Mouse (Mus musculus) neural tube, embryonic 12.5 days (tissue): ENCODE data around the gene H1fnt. TPM values are rescaled to one million over a fixed set of nuclear protein-coding genes. Genes with fewer than 3 reads are reported as not detected.

Experiments
- ATAC-seq: fragments of 200-750 bp; cut with Nextera tagmentation; 2 replicates; pipeline ENCODE4 v1.8.0; 2017; ENCODE audit warnings: low read depth, mild to moderate bottlenecking, moderate TSS enrichment, moderate library complexity; ENCODE audit not compliant: low FRiP score
- H3K27ac ChIP-seq: fragments of 300-500 bp; sonication (generic); 2 replicates; pipeline ENCODE4 v1.5.1; 2016
- H3K27me3 ChIP-seq: fragments of 300-500 bp; sonication (generic); replicated peaks from 2 replicates; pipeline ENCODE4 v1.6.1; 2016; ENCODE audit warnings: mild to moderate bottlenecking
- H3K36me3 ChIP-seq: fragments of 300-500 bp; sonication (generic); 2 replicates; pipeline ENCODE4 v1.6.1; 2016; ENCODE audit warnings: mild to moderate bottlenecking
- H3K4me1 ChIP-seq: fragments of 300-500 bp; sonication (generic); 2 replicates; pipeline ENCODE4 v1.6.1; 2016
- H3K4me2 ChIP-seq: fragments of 300-500 bp; sonication (generic); replicated peaks from 2 replicates; pipeline ENCODE4 v1.6.1; 2016; ENCODE audit warnings: mild to moderate bottlenecking
- H3K4me3 ChIP-seq: fragments of 300-500 bp; sonication (generic); 2 replicates; pipeline ENCODE4 v1.5.1; 2016
- H3K9ac ChIP-seq: fragments of 300-500 bp; sonication (generic); 2 replicates; pipeline ENCODE4 v1.6.1; 2016; ENCODE audit warnings: mild to moderate bottlenecking
- H3K9me3 ChIP-seq: fragments of 300-500 bp; sonication (generic); 2 replicates; pipeline ENCODE4 v1.6.1; 2016; ENCODE audit warnings: mild to moderate bottlenecking
- WGBS: fragments of 180-500 bp; shearing (Covaris S2); methylation state at CpG from one replicate; pipeline ENCODE4 v1.1.7; 2016; 5-methylcytosine and 5-hydroxymethylcytosine counted together
- polyA plus RNA-seq: library from polyadenylated mRNA; unstranded; fragments of >200 nt; fragmentation: Nextera tagmentation; extraction: Ambion mirVana; gene quantifications from 2 replicates; pipeline ENCODE4 v1.2.1, GENCODE M21; 2016

Gene H1fnt
- polyA plus RNA-seq, 1 experiment from 2014 or later, result not detected

GRCm38 (mm10) chr15:98220877-98221276 is 36.2 kb downstream of the H1fnt start, which contains the start of the genes Gm44579 and Olfr287:
TSS of gene Gm44579 (minus strand) at chr15:98220977.
TSS of gene Olfr287 (minus strand) at chr15:98221056.
- Histone ChIP-seq H3K9me3 (no peaks in the 10 kb centered on the region), H3K27ac (no peak within 1 kb of the TSS)

DNA sequence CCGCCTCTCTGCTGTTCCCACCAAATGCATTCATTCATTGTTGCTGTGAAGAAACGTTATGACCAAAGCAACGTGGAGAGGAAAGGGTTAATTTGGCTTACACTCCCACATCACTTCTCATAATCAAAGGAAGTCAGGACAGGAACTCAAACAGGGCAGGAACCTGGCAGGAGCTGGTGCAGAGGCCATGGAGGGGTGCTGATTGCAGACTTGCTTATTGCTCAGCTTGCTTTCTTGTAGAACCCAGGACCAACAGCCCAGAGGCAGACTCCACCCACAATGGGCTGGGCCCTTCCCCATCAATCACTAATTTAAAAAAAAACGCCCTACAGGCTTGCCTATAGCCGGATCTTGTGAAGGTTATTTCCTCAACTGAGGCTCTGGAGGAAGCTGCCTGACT is 43.0 kb downstream of the H1fnt start:
- 68% methylated on average over 5 of the region's 5 CpGs for WGBS
- Histone ChIP-seq H3K9me3 (no peaks in the 10 kb centered on the region), H3K4me2 (no peak overlapping the region), H3K9ac (no peak overlapping the region), H3K4me1 (no peaks in the 10 kb centered on the region), H3K4me3 (no peak overlapping the region), H3K27me3 (no peaks in the 10 kb centered on the region), H3K36me3 (no peaks in the 10 kb centered on the region), H3K27ac (no peak overlapping the region)
- no peak for ATAC-seq

More at GRCm38 (mm10) chr15:98220877-98221276, 36.2 kb downstream of the H1fnt start, which contains the start of the genes Gm44579 and Olfr287:
- Histone ChIP-seq H3K4me2 (no peak within 1 kb of the TSS), H3K36me3 (no peaks in the 10 kb centered on the region), H3K4me1 (no peaks in the 10 kb centered on the region), H3K9ac (no peak within 1 kb of the TSS), H3K27me3 (no peaks in the 10 kb centered on the region), H3K4me3 (no peak within 1 kb of the TSS)
- no peak for ATAC-seq
- WGBS, result 80% methylated on average over 4 of the region's 4 CpGs

DNA sequence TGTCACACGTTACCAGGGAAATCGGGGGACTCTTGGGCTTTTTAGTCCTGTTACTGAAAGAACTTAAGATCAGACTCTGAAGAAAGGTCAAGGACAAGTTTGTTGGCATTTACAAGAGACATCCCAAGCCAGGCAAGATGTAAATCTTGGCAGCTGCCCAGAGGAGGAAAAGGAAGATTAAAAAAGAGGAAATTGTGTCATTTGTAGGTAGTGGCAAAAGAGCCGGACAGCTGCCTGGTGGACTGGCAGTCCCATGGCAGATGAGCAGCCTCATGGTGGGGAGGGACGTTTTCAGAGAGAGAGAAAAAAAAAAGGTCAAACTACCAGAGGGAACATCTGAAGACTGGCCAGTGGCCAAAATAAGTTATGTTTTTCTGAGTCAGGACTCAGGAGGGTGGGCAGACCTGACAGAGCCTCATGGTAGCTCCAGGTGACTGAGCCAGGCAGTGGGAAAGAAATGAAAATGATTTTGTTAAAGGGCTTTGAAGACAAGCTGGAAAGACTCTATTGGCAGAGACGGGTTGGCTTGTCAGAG is 43.7 kb downstream of the H1fnt start:
- ATAC-seq, result no peak
- H3K4me2 ChIP-seq, result no peak overlapping the region
- WGBS, result 87% methylated on average over 5 of the region's 5 CpGs
- no peaks in the 10 kb centered on the region for H3K9me3 ChIP-seq
- H3K36me3 ChIP-seq, result no peaks in the 10 kb centered on the region
- H3K9ac ChIP-seq, result no peak overlapping the region
- H3K27me3 ChIP-seq, result no peaks in the 10 kb centered on the region
- no peak overlapping the region for H3K27ac ChIP-seq
- H3K4me1 ChIP-seq, result no peaks in the 10 kb centered on the region
- no peak overlapping the region for H3K4me3 ChIP-seq

DNA sequence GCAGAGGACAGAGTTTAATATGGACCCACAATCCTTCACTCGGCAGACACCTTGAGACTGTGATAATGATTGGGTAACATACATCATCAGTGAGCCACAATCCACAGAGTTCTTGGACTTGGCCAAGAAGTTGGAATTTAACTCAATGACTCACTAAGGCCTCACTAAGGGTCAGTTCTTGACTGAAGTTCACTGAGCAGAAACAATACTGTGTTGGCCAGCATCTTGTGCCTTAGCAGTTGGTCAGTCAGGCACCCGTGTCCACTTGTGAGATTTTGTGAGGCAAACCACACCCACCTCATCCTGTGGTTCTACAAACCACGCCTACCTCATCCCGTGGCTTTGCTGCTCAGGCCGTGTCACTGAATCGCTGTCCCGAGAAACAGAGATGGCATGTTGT is 47.4 kb downstream of the H1fnt start:
- 80% methylated on average over 7 of the region's 7 CpGs for WGBS

More for the DNA sequence above, 47.4 kb downstream of the H1fnt start:
- no peak overlapping the region for H3K9ac ChIP-seq
- H3K27ac ChIP-seq, result no peak overlapping the region
- H3K9me3 ChIP-seq, result no peaks in the 10 kb centered on the region
- no peak for ATAC-seq
- no peaks in the 10 kb centered on the region for H3K4me1 ChIP-seq
- H3K4me3 ChIP-seq, result no peak overlapping the region
- no peaks in the 10 kb centered on the region for H3K36me3 ChIP-seq
- H3K4me2 ChIP-seq, result no peak overlapping the region
- no peaks in the 10 kb centered on the region for H3K27me3 ChIP-seq

Other genes starting within 250 kb of the H1fnt start
- gene Pfkm, start 164.7 kb downstream of the H1fnt start, polyA plus RNA-seq, result 50.4 and 50.9 TPM in 2 replicates
- 31.6 and 33.1 TPM in 2 replicates for gene Senp1, start 163.5 kb downstream of the H1fnt start, polyA plus RNA-seq
- 51.4 and 52.1 TPM in 2 replicates for gene Asb8, start 91.7 kb downstream of the H1fnt start, polyA plus RNA-seq
- 22.5 and 24.0 TPM in 2 replicates for gene Ccdc184, start 90.1 kb downstream of the H1fnt start, polyA plus RNA-seq
- not detected in 2 replicates for gene Olfr288, start 61.8 kb downstream of the H1fnt start, polyA plus RNA-seq
- not detected in 2 replicates for gene Gm44579, start 36.3 kb downstream of the H1fnt start, polyA plus RNA-seq
- gene Olfr287, start 36.2 kb downstream of the H1fnt start, polyA plus RNA-seq, result 0.15 TPM in 1 of 2 replicates, not detected in the other
- not detected in 2 replicates for gene Olfr286, start 22.8 kb downstream of the H1fnt start, polyA plus RNA-seq
- 2.9 and 3.5 TPM in 2 replicates for gene Zfp641, start 38.9 kb upstream of the H1fnt start, polyA plus RNA-seq
- not detected in 2 replicates for gene Olfr285, start 60.1 kb upstream of the H1fnt start, polyA plus RNA-seq
- gene Olfr284, start 83.7 kb upstream of the H1fnt start, polyA plus RNA-seq, result not detected in 2 replicates
- gene Olfr283, start 123.7 kb upstream of the H1fnt start, polyA plus RNA-seq, result not detected in 2 replicates
- not detected in 2 replicates for gene Olfr282, start 173.9 kb upstream of the H1fnt start, polyA plus RNA-seq
- not detected in 2 replicates for gene Olfr281, start 195.3 kb upstream of the H1fnt start, polyA plus RNA-seq
- gene OR5BS1P, start 212.6 kb upstream of the H1fnt start, polyA plus RNA-seq, result not detected in 2 replicates
- not detected in 2 replicates for gene Lalba, start 225.4 kb upstream of the H1fnt start, polyA plus RNA-seq
- gene Olfr279, start 235.1 kb upstream of the H1fnt start, polyA plus RNA-seq, result not detected in 2 replicates